Mouse (Mus musculus): ENCODE data around the gene Nppa. TPM values are rescaled to one million over a fixed set of nuclear protein-coding genes. Genes with fewer than 3 reads are reported as not detected.
"Not testable (repeated sequence)": the region's sequence is repeated elsewhere in the genome, so short reads cannot be mapped to it uniquely, and the experiment has no call there.

Gene Nppa
- total RNA-seq, 2 experiments from 2014 or later, result not detected

DNA sequence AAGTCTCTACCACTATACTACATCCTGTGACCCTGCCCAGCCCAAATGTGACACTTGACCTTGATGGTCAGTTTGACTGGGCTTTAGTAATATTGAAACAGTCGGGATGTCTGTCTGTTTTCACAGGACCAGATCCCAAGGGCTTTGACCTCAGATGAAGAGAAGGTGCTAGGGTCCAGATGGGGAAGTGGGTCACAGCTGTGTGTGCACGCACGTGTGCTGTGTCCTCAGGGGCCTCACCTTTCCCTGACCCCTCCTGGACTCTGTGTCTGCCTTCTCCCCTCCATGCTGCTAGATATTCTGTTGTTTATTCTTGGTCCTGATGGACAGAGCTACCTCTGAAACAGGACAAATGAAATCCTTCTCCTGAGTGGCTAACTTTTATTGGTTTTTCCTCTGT is 10.8 kb downstream of the Nppa start:
- no peak for DNase-seq

DNA sequence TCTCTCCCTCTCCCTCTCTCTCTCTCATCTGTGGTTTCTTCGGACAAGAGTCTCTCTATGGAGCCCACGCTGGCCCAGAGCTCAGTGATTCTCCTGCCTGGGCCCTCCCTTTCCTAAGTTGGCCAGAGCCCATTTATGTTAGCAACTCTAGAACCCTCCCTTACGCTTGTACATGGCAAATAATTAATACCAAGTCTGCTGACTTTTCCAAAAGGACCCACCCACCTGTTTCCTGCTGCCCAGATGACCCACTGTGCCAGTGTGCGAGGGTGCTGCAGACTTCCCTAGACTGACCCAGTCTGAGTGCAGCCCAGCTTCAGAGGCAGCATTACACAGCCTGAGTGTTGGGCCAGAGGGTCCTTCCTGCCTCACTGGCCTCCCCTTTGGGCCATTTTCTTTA is 11.7 kb downstream of the Nppa start:
- no peak for DNase-seq

DNA sequence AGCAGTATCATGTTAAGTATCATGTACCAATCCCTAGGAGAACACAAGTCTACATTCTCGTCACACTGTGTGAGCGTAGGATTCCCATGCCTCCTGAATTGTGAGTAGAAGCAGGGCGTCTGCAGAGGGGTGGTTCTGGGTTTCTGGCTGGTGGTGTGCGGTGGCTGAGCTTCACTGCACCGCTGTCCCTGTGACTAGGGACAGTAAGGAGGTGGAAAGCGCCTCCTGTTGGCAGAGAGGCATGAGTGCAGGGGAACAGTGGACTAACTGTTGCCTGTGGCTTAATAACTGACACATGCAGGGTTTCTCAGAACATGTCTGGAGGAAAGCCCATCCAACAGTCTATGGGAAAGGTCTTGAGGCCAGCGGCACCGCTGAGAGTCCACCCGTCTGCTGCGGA is 14.9 kb downstream of the Nppa start:
- no peak for DNase-seq

DNA sequence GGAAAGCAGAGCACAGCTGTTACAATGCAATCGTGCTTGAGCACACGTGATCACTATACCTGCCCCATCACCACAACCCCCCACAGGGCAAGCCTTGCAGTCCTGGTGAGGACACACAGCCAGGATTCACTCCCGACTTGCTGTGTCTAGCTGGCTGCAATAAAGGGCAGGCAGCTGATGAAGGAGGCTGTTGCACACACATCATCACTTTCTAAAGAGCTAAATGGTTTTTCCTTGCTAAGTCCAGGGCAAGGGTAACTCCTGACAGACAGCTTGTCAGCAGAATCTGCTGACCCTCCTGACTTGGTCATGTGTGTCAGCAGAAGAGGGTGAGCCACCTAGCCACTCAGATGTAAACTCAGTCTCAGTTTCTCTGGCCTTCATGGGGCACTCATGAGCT is 16.5 kb downstream of the Nppa start:
- DNase-seq, result no peak

DNA sequence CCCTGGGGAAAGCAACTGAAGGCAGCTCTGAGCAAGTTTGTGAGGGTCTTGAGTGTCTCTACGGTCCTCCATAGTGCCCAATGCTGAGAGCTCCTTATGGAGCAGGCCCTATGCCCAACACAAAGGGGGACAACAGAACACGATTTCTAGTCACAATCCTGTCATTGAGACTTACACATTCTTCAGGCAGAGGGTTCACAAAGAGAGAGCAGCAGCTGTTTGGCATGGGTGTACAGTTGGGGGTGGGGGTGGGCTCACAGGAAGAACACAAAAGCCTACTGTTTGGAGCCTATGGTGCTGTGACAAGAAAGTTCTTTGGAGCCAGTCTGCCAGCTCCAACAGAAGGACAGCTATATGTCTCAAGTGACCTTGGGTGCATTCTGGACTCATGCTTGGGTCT is 17.9 kb downstream of the Nppa start:
- no peak for DNase-seq

DNA sequence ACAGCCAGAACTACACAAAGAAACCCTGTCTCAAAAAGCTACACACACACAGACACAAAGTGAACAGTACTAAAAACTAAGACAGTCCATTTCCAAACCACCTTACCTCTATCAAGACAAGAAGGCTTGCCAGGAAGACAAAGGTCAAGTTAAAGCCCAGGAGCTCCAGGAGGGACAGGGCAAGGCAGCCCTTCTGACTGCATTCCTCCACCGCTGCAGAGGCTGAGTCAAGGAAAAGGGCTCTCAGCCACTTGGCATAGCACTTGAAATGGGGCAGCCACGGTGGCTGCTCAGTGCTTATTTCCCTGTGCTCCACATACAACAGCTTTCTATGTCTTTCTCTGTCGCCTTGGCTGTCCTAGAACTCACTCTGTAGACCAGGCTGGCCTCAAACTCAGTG is 23.5 kb downstream of the Nppa start:
- DNase-seq, result no peak

DNA sequence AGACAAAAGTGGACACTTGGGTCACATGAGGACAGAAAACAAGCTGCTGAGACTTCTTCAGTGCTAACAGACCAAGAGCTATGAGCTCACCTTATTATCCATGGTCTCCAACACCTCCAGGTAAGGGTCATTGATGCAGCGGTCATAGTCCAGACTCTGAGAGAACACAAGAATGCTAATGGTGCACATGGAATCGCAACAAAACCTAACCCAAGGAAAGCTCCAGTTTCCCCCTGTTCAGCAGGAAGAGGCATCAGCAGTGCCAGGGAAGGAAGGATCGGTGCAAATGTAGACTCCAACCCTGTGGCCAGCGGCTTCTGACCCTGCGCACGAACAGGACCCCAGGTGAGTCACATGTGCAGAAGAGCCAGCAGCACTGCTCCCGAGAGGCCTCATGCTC is 28.8 kb downstream of the Nppa start:
- DNase-seq, result no peak

DNA sequence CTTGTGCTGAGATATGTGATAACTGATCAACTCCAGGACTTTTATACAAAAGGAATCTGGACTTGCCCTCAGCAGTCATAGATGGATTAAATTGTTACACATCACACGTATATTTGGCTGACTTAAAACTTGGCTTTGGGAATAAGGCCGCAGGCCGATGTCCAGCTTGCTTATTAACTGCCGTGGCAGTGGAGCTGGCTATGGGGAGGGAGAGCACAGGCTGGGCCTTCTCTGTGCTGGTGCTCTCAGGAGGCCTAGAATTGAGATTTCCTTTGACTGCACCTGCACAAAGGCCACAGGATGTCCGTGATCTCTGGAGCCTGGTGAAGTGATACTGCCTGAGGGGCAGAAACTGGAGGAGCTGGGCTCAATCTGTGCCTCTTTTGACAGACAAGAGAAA is 30.0 kb downstream of the Nppa start:
- no peak for DNase-seq

DNA sequence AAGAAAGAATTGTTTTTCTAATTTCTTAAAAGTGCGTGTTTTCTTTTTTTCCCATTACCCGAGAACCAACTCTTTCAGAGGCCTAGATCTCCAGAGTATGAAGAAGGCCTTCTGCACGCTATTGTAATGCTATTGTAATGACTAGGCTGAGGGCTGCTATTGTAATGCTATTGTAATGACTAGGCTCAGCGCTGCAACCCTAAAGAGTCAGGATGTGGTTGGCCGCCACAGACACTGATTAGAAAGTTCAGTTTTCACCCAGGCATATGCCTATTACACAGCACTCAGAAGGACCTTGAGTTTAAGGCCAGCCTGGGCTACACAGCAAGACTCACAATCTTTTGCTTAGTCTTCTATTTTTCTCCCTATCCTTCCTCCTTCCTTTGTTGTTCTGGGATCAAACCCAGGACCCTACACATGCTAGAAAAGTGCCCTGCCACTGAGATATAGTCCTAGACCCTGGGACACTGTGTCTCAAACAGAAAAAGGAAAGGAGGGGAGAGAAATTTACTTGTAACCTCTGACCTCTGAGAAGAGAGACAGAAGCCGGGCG is 33.4 kb downstream of the Nppa start:
- no peak for DNase-seq

DNA sequence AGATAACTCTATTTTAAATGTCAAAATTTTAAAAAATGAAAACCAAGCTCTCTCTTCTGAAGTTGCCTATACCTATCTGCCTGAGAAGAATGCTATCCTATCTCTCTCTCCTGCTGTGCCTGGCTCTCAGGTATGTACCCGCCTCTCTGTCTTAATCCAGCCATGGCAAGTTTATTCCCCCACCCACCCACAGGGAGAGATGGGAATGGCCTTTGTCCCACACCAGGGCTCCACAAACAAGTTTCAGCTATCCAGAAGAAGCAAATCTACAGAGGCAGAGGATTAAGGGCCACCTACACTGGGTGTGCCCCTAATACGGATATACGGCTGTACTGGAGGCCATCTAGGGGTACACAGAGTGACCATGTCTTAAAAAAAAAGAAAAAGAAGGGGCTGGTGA is 34.9 kb downstream of the Nppa start:
- no peak for DNase-seq

DNA sequence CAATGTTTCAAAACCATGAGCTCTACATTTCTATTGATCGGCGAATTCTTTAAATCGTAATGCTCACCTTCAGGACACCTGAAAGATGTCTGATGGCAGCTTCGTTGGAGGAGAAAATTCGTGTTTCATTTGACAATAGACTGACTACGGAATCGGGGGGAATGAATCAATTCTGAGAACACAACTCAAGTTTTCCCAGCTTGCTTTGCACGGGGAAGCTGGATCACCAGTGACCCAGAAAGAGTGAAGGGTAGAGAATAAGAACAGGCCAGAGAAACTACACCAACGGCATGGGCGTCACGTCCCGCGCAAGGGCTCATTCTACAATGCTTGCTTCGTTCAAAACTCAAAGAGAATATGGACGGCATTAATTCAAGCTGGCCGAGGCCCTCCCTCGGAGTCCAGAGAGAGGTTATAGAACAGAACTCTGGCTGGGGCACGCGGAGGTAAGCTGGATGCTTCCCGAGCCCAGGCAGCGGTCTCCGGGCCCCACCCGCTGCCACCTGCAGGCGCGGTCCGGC is 37.6 kb downstream of the Nppa start:
- no peak for DNase-seq

DNA sequence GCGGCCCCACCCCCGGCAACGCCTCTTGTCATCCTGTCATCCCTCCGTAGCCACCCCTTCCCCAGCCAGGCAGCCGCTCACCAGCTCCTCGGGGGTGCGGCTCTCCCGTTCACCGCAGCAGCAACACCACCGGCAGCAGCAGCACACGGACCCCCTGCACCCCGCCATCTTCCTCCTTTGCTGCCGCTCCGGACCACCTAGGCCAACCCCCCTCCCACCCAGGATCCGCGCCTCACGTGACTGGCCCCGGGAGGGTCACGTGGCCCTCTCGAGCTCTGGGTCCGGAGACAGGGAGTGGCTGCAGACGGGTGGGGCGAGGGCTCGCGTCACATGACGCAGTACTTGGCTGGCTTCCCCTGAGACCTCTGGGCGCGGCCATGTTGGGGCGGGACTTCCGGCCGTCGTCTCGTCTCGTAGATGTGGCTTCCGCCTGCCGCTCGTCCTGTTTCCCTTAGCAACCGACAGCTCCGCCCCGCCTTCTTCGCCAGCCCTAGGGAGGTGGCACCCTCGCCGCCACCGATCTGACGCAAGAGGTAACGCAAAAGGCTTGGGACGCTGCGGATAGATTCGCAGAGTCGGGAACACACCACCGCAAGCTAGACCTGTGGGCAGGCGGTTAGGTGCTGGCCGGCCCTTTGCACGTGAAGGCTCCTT is 38.2 kb downstream of the Nppa start, which contains the start of the genes Clcn6 and Mthfr:
Gene Clcn6, minus strand, starts transcription at position 222 of the 654 bp plus-strand sequence.
Gene Mthfr, plus strand, starts transcription at position 478 of the 654 bp plus-strand sequence.
- peak; percentile 99 for DNase-seq

DNA sequence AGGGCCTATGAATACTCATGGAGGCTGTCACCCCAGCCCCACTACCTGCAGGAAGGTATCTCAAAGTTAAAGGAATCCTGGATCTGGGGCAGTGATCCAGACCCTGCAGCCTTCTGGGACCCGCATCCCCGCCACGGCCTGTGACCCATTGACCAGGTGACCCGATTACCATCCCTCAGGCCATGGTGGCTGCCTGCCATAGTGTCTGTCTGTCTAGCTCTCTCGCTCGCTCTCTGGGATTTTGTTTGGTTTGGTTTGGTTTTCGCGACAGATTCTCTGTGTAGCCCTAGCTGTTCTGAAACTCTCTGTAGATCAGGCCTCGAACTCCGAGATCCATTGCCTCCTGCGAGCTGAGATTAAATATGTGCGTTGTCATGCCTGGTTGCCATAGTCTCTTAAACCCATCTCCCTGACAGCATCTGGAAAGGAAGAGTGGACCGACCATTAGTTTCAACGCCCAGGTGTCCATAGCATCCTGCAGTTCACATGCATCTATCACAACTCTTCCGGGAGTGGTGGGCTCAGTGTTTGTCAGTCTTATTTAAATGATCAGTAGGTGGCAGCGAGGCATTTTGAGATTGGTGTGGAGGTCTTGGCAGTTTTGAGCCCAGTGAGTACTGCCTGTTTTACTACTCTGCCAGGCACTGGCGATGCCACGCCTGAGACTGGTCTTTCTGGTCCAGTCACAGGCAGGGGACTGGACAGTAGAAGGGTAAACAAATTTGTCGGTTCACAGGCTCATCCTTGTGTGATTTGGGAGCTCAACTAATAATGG is 38.9 kb downstream of the Nppa start:
- DNase-seq, result no peak

DNA sequence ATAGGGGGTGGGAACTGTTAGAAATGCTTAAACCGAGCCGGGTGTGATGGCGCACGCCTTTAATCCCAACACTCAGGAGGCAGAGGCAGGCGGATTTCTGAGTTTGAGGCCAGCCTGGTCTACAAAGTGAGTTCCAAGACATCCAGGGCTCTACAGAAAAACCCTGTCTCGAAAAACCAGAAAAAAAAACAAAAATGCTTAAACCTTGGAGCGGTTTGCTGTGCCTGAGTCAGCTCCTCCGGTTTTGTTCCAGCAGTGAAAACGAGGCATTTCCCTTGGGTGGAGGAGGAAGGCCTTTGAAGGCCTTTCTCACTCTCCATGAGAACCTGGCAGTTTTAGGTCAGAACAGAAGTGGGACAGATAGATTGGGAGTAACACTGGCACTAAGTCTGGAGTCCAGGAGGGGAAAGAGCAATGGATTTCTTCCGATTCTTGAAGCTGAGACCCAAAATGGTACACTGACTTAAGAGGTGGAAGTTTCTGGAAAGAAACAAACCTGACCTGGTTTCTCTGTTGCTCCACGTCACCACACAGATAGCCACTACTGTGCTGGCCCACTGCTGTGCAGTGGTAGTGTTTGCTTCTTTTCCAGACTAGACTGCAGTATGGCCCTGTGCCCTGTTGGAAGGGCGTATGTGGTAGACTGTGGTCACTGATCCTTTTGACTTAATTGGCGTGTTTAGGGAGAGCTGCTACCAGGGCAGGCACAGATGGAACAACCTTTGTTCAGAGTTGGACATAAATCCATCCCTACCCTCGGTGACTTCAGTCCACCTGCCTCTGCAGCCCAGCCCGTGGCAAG is 39.7 kb downstream of the Nppa start:
- no peak for DNase-seq

DNA sequence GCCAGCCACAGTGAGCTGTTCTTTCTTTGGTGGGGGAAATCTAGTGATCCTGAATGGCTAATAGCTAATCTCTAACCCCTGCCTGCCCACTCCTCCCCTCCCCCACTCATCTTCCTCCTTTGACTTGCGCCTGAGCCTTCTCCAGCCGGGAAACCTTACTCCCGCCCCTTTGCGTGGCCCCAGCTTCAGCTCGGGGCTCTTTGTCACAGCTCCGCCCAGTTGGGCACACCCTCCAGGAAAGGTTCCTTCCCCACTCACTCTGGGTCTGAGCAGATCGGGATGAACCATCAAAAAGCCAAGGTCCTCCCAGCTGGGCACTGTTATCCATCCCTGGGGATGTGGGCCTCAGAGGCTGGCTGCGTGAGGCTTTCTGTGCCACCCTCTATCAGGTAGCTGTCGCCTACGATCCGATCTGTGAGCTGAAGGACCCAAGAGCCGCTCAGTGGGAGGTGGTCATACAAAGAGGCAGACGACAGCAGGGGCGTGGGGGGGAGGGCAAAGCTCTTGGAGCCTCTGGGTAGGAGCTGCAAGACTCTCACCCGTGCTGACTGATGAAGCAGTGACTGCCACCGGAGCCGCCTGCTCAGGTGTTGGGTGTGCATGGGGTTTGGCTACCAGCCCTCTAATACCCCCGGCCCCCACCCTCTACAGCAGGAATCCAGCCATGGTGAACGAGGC is 40.5 kb downstream of the Nppa start:
- DNase-seq, result peak; percentile 80

DNA sequence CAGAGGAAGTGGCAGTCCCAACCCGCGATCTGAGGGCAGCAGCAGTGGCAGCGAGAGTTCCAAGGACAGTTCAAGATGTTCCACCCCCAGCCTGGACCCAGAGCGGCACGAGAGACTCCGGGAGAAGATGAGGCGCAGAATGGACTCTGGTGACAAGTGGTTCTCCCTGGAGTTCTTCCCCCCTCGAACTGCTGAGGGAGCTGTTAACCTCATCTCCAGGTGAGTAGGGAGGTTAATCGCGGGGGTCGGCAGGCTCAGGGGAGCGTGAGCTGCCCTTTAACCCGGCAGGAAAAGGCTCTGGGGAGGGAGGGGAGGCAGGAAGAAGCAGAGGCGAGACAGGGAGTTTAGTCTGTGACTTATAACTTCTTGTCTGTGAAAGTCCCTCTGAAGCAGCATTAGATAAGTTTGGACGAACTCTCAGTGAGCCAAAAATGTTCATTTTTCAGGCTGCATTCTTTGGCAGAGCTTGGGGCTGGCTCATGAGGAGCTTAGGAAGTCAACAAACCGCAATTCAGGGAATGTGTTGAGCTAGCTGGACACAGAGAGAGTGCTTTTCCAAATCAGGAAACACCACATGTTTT is 41.2 kb downstream of the Nppa start:
- peak; percentile 49 for DNase-seq

DNA sequence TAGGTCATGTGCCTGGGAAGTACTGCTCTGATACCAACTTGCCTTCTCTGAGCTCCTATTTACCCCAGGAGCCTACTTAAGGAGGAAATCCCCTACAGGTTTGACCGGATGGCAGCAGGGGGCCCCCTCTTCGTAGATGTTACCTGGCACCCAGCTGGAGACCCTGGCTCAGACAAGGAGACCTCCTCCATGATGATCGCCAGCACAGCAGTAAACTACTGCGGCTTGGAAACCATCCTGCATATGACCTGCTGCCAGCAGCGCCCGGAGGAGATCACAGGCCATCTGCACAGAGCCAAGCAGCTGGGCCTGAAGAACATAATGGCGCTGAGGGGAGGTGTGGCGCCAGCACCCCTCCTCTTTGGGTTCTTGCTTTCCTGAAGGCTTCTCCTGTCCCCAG is 42.8 kb downstream of the Nppa start:
- DNase-seq, result not testable (repeated sequence)

DNA sequence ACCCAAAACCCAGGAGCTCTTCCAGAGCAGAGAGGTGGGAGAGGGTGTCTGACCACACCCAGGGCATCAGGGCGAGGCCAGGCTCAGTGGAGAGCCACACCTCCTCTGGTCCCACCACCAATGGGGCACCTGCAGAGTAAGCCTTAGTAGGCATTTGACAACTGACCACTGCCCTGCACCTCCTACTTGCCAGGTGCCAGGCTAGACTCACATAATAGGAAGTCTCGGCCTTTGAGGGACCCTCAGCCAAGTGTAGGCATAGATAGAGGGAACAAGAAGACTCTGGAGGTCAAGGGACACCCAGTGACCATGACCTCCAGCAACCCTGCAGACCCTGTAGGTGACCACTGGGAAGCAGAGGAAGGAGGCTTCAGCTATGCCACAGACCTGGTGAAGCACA is 43.6 kb downstream of the Nppa start:
- no peak for DNase-seq

DNA sequence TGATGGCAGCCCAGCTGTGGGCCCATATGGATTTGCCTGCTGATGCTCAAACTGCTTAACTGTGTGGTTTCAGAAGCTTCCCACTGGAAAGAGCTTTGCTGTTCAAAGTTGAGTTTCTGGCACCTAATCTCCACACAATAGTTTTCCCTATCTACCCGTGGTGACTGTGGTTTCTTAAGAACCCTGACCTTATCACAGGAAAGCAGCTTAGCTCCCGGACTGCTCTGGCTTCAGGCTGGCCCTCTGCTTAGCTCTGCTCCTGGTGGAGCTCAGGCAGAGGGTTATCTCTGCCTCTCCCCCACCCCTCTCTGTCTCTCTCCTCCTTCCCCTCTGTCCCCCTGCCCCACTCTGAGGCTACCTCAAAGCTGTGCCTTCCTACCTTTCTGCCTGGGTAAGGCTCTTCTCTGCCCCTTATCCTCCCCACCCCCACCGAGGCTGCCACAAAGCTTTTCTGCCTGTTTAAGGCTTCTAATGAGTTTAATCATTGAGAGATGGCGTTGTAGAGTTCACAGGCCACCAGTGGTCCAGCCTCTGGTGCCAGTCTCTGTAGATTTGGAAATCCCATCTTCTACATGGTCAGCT is 46.0 kb downstream of the Nppa start:
- DNase-seq, result no peak

DNA sequence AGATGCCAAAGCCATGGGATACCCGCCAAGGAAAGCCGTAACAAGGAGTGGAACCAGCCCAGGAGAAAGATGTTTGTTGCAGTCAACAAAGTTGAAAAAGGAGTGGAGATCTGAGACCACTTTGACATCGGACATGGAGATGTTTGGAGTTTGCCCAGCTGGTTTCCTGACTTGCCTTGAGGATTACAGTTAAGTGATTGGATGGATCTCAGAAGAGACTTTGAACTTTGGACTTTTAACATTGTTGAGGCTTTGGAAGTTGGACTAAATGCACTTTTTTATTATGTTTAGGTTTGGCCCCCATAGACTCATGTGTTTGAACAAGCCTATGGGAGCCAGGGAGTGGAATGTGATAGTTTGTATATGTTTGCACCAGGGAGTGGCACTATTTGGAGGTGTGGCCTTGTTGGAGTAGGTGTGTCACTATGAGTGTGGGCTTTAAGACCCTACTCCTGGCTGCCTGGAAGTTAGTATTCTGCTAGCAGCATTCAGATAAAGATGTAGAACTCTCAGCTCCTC is 49.9 kb downstream of the Nppa start:
- not testable (repeated sequence) for DNase-seq

Measured in gastrocnemius, postnatal 25 days (tissue).